Mouse (Mus musculus): ENCODE results near the gene Ccdc127. TPM values are rescaled to one million over a fixed set of nuclear protein-coding genes. Genes with fewer than 3 reads are reported as not detected.
A peak's percentile ranks its signal among the peaks of the same experiment; 100 is the strongest.

Gene Ccdc127
- polyA plus RNA-seq, 1 experiment: 29.4 TPM

GRCm38 (mm10) chr13:74382289-74382688 lies 32.2 kb downstream of the Ccdc127 start:
- no peak for DNase-seq (ENCODE audit: extremely low spot score in 1 of 2, low spot score in 1 of 2)

GRCm38 (mm10) chr13:74389730-74390129 lies 39.6 kb downstream of the Ccdc127 start:
- no peak for DNase-seq (ENCODE audit: extremely low spot score in 1 of 2, low spot score in 1 of 2)

DNA sequence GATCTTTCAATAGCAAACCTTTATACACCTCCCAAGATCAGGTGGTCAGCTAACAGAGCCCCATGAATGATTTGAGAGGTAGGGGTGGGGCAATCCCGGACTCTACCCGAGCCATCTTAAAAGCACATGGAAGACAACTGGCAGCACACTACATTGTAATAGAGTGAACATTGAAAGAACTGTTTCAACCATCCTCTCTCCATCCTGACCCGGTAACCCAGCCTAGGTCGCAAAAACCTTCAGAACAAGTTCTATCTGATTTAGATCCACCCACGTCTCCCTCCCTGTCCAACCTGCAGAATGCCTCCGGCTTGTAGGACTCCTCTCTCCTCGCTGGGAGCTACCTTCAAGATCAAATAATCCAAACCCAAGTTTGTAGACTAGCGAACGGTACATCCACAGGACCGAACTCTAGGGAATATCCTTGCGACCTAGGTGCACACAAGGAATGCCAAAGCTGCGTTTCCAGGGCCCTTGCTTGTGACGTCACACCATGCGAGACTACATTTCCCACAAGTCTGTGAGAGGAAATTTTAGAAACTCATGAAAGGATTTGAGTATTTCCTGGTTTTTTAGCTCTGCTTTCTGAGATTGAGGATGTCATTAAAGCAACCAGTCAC lies 40.4 kb downstream of the Ccdc127 start, which contains the start of gene Zfp72:
TSS of gene Zfp72 (minus strand) at position 466 of the 620 bp plus-strand sequence.
- peak; percentile 75 to 87 for DNase-seq (ENCODE audit: extremely low spot score in 1 of 2, low spot score in 1 of 2)

DNA sequence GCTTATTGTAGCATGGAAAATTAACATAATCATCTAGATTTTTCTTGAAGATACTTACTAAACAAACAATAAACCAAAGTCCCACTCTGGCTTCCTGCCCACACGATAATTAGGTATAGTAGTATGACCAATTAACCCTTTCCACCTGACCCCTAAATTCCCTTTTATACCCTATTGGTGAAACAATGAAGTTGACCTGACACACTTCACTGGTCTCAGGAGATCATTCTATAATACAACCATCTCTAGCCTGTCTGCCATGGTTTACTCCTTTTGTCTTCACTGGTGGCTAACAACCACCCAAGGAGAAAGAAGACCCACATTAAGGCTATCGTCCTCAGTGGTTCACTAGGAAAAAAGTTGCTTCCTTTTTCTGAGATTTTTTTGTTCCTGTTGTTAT lies 41.0 kb downstream of the Ccdc127 start:
- DNase-seq (ENCODE audit: extremely low spot score in 1 of 2, low spot score in 1 of 2): no peak

DNA sequence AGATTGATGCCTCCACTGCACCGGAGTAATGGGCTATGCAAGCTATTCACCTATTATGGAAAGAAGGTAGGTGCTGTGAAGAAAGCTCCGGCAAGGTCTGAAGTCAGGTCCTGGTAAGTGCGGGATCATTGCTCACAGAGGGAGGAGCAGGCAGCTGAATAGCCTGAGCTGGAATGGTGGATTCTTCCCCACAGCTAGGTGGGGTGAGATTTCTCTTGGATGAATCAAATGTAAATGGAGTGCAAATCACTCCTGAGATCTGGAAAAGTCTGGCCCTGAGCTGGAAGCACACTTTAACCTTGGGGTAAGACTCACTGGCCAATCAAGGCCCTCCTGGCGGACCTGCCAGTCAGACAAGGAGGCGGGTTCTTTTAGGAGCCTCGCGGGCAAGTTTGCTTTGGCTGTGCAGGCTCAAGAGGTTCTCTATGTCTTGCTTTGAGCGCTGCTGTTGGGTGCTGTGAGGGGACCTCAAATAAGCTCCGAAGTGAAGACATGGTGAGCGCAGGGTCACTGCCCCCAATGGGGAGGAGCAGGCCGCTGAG lies 49.3 kb downstream of the Ccdc127 start, which contains the start of gene Ftl1-ps1:
TSS of gene Ftl1-ps1 (plus strand) at position 397 of the 542 bp plus-strand sequence.
- DNase-seq (ENCODE audit: extremely low spot score in 1 of 2, low spot score in 1 of 2): no peak

Other genes with a start within 250 kb of the Ccdc127 start
- gene Slc9a3, start 228.9 kb upstream of the Ccdc127 start, polyA plus RNA-seq (2012; rRNA removed): 0.61 and 0.84 TPM in 2 replicates
- 49.9 and 52.2 TPM in 2 replicates for gene Exoc3, start 141.6 kb upstream of the Ccdc127 start, polyA plus RNA-seq (2012; rRNA removed)
- 0.50 and 0.66 TPM in 2 replicates for gene Ahrr, start 58.0 kb upstream of the Ccdc127 start, polyA plus RNA-seq (2012; rRNA removed)
- 132 and 134 TPM in 2 replicates for gene Pdcd6, start 32.7 kb upstream of the Ccdc127 start, polyA plus RNA-seq (2012; rRNA removed)
- gene Sdha, start within 50 bp of the Ccdc127 start, polyA plus RNA-seq (2012; rRNA removed): 290 and 314 TPM in 2 replicates
- gene Lrrc14b, start 13.7 kb downstream of the Ccdc127 start, polyA plus RNA-seq (2012; rRNA removed): 0.21 and 0.34 TPM in 2 replicates
- 2.6 and 2.9 TPM in 2 replicates for gene Zfp72, start 40.5 kb downstream of the Ccdc127 start, polyA plus RNA-seq (2012; rRNA removed)
- 20.8 and 27.9 TPM in 2 replicates for gene Ftl1-ps1, start 49.4 kb downstream of the Ccdc127 start, polyA plus RNA-seq (2012; rRNA removed)
- 7.4 and 7.7 TPM in 2 replicates for gene Zfp825, start 143.7 kb downstream of the Ccdc127 start, polyA plus RNA-seq (2012; rRNA removed)

All from frontal cortex, adult 2 months (tissue).